Mouse (Mus musculus) CD8-positive naive resting alpha-beta T cell, adult 2 months (primary cell): ENCODE measurements around the gene Sycn.
"Not testable (repeated sequence)": the region's sequence is repeated elsewhere in the genome, so short reads cannot be mapped to it uniquely, and the experiment has no call there.

Experiments
- DNase-seq, 2 experiments: peaks; one replicate each; pipeline ENCODE4 v3.0.0; 2022; ENCODE audit warnings: low read depth in 2 of 2, low spot score in 2 of 2

Sycn gene

GRCm38 (mm10) chr7:28540526-28540925, at the start of gene Sycn:
Gene Sycn (plus strand): TSS chr7:28540885.
- no peak for DNase-seq

DNA sequence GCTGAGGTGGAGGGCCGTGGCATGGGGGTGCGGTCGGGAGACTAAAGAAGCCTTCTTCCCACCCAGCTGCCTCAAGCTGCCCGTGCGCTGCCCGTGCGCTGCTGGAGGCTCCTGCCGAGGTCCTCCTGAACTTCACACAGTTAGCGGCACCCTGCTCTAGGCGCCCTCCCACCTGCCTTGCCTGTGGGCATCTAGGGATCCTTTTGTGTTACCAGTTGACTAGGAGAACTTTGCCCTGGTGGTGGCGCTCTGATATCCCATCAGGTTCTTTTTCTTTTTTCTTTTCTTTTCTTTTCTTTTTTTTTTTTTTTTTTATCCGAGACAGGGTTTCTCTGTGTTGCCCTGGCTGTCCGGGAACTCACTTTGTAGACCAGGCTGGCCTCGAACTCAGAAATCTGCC, 49.8 kb upstream of the Sycn start:
- DNase-seq = no peak

DNA sequence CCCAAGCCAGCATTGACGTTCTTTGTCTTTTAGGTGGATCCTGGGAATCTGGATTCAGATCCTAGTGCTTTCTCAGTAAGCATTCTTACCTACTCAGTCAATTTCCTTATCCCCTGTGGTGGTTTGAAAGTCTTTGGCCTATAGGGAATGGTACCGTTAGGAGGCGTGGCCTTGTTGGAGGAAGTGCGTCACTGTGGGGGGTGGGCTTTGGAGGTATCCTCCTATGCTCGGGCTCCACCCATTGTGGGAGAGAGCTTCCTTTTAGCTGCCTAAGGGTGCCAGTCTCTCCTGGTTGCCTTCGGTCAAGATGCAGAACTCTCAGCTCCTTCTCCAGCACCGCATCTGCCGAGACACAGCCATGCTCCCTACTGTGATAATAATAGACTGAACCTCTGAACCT, 48.4 kb upstream of the Sycn start:
- no peak for DNase-seq

GRCm38 (mm10) chr7:28495426-28495825, 45.3 kb upstream of the Sycn start:
- DNase-seq = no peak

GRCm38 (mm10) chr7:28505585-28505984, 35.1 kb upstream of the Sycn start:
- DNase-seq = no peak

DNA sequence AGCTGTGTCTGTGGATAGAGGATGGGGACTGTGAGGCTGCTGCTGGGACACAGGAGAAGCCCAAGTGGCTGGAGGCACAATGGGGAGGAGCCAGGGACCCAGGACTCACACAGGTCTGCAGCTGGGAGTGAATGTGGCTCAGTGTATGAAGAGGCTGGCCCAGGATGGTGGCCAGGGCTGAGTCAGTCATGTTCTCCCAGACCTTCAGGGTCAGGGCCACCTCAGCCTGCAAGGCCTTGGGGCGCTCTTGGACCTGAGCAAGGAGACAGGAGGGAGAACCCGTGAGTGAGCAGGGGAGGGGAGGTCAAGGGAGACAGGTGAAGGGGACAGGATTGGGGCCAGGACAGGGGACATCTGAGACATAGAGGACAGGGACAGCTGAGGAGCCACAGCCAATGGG, 31.6 kb upstream of the Sycn start:
- DNase-seq = not testable (repeated sequence)

- not testable (repeated sequence) for DNase-seq
Observed at GRCm38 (mm10) chr7:28510405-28510974, 30.2 kb upstream of the Sycn start, which contains the start of gene Ifnl2. Gene Ifnl2 (minus strand): TSS chr7:28510455.

DNA sequence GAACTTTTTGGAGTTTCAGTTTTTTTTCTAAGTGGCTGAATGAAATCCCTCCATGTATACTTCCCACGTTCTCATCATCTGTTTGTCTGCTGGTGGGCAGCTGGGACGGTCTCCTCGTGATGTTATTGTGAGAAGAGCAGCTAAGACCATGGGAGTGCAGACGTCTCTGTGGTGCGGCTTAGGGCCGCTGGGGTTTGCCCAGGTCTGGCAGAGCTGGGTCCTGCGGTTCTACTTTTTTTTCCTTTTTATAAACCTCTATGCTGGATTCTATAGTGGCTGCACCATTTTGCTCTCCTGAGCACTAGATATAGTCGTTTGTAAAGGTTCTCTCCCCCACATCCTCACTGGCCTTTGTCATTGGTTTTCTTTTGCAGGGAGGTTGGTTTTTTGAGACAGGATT, 29.2 kb upstream of the Sycn start:
- no peak for DNase-seq

DNA sequence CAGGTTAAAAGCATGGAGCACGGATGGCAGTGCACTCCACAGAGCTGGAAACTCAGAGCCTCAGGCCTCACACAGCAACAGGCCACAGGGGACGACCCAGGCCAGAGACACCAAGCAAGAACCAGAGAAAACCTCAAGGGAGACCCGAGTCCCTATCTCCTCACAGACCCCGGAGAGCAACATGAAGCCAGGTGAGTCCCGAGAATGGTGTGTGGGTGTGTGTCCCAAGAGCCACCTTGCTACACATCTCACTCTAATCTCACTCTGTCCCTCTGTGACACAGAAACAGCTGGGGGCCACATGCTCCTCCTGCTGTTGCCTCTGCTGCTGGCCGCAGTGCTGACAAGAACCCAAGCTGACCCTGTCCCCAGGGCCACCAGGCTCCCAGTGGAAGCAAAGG, 18.1 kb upstream of the Sycn start, which contains the start of gene Ifnl3:
Gene Ifnl3, plus strand, starts transcription at position 301 of the 400 bp plus-strand sequence.
- DNase-seq = not testable (repeated sequence)

GRCm38 (mm10) chr7:28527922-28528719, 12.6 kb upstream of the Sycn start:
- DNase-seq = peak; percentile 75 to 85

DNA sequence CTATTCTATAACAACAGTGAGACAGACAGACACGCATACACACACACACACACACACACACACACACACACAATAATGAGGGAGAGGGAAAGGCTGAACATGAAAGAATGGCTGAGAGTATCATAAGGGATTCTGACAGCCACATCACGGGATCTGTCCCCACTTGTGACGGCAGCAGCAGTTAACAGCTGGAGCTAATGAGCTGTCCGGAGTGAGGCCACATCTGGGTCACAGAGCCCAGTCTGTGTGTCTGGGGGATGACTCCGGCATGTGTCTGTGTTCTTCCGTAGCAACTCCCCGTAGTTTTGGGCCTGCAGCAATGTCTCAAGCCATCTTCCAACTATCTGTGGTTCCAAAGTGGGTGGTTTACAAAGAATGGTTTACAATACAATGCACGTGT, 8.7 kb upstream of the Sycn start:
- DNase-seq = no peak

- not testable (repeated sequence) for DNase-seq
Observed at GRCm38 (mm10) chr7:28538886-28539285, 1.8 kb upstream of the Sycn start.

DNA sequence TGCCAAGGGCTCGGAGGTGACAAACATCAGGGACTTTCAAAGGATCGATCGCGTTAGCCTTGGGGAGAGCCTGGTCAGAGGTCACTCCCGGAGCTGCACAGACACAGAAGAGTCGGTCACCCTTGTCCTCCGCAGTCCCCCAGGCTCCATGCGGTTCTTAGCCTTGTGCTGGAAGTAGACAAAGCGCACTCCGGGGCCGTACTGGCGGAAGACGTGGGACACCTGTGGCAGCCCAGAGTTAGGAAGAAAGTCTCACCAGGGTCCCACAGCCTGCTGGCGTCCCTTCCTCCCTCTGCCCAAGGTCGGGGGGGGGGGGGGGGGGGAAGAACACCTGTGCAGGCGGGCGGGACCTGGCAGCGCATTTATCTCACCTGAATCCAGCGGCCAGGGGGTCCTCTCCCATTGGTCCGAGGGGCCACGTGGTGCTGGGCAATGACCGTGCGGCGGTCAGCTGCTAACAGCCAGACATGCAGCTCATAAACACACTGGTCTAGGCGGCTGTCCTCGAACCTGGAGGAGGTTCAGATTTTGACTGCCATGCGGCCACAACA, 3.4 kb downstream of the Sycn start:
- no peak for DNase-seq

DNA sequence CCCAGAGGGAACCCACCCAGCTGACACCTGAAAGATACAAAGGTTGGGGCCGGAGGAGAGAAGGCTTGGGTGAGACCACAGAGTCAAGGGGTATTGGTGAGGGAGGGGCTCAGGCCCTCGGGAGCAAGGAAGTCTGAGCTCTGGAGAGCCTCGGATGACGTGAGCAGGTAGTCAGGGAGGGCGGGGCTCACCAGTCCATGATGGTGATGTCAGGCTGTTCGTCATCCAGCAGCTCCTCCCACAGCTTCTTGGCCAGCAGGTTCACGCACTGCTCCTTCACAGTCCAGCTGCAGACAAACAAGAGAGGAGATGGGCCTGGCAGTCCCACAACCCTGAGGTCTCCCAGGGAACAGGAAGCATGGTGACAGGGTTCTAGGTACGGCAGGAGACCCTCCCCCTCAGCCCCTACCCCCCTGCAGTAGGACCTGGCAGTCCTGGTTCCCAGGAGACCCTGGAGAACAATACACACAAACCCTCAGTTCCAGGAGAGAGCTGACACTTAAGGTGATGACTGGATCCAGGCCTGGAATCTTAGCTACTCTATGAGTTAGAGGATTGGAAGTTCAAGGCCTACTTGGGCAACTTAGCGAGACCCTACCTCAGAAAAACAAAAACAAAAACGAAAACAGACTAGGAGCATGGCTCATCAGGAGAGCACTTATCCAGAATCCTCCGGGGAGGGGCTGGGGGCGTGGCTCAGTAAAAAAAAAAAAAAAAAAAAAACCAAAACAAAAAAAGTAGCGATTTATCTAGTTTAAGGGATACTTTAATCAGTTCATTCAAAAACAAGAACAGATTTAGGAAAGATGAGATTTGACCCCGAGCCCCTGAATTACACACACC, 4.6 kb downstream of the Sycn start:
- DNase-seq = no peak

DNA sequence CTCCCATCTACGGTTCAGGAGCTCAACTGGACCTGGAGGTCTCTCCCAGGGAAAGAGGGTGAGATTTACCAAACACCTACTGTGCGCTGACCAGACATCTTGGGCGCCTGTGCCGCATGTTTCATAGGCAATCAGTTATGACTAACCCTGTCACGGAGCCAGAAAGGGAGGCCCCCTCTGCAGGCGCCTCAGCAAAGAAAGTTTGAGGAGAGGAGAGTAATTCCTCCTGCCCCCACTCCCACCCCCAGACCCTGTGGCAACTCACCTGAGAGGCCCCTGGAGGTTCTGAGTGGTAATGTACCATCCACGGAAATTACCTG, 5.2 kb downstream of the Sycn start:
- DNase-seq = no peak

DNA sequence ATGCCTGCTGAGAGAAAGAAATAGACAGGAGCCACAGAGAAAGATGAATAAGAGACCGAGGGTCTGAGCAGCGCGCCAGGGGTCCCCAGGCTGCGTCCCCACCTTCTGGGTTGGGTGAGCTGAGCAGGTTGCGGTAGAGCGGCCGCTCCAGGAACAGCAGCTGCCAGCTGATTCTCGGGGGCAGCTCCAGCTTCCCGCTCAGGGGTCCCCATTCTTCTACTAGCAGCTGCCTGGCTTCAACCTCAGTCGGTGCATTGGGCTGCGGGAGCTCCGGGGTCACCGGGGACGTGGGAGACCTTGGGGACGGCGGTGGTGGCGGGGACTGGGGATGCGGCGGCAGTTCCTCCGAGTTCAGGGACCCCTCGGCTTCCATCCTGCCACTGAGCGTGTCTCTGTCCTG, 6.0 kb downstream of the Sycn start:
- DNase-seq = no peak

- no peak for DNase-seq
Observed at GRCm38 (mm10) chr7:28547154-28547553, 6.5 kb downstream of the Sycn start, which contains the start of gene Nccrp1. Gene Nccrp1 (minus strand): TSS chr7:28547254.

DNA sequence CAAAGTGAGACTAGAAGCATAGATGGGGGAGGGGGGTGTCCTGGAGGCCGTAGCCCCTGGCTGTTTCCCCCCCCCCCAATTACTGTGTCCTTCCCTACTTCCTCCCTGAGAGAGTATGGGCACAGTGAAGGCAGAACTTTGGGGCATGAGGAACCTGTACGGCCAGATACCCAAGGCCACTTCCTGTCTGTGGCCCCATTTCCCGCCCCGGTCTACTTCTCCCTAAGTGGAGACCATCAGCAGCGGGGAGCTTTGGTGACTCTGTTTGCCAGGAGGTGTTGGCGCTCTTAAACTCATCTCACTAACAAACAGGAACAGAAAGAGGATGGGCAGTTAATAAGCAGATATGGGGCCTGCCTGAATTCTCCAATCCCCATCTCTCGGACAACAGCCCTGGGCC, 6.9 kb downstream of the Sycn start:
- no peak for DNase-seq

- no peak for DNase-seq
Observed at GRCm38 (mm10) chr7:28553076-28553475, 12.4 kb downstream of the Sycn start.

- no peak for DNase-seq
Observed at GRCm38 (mm10) chr7:28555939-28556535, 15.4 kb downstream of the Sycn start.

DNA sequence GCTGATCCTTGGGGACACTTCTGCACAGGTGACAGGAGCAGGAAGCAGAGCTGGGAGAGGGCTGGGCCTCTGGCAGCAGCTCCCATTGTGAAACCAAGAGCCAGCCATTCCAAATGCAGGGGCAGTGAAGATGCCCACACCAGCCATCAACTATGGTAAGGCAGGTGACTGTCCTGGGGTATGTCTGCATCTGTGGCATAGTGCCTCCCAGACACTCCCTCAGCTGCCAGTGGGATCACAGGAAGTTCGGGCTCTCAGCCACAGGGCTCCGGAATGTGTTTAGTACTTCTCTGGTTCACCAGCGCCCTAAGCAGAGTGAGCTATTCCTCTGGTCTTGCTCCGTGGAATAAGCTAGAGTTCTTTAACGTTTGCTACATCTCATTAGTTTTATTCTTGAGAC, 16.4 kb downstream of the Sycn start:
- DNase-seq = no peak
